Mouse (Mus musculus) CH12.LX (cell line): ENCODE data around the gene Kat2b. TPM values are rescaled to one million over a fixed set of nuclear protein-coding genes. Genes with fewer than 3 reads are reported as not detected.

Experiments used
- DNase-seq: peaks from one replicate; pipeline ENCODE4 v3.0.0-alpha.2; 2013; ENCODE audit errors: extremely low read depth
- H3K27ac ChIP-seq: 2 replicates; pipeline ENCODE4 v1.5.1; 2012; ENCODE audit warnings: low read depth, mild to moderate bottlenecking, control low read depth, moderate library complexity; ENCODE audit not compliant: insufficient read depth
- H3K27me3 ChIP-seq: replicated peaks from 2 replicates; pipeline ENCODE3; 2012; ENCODE audit warnings: inconsistent platforms
- H3K36me3 ChIP-seq, 2 experiments: replicated peaks in 1 of 2; 2 replicates each; pipeline versions ENCODE3 to v1.6.1; 2012; ENCODE audit warnings: inconsistent platforms in 1 of 2, low read length in 1 of 2, mild to moderate bottlenecking in 1 of 2, mixed read lengths in 1 of 2, moderate library complexity in 1 of 2; ENCODE audit not compliant: control insufficient read depth in 1 of 2, insufficient read depth in 1 of 2
- H3K4me1 ChIP-seq, 2 experiments: 2 replicates each; pipeline ENCODE4 v1.6.1; 2012; ENCODE audit warnings: inconsistent platforms in 1 of 2, moderate library complexity in 1 of 2; ENCODE audit not compliant: insufficient read depth in 2 of 2, control insufficient read depth in 1 of 2
- H3K4me2 ChIP-seq: 2 replicates; pipeline ENCODE4 v1.6.1; 2012; ENCODE audit warnings: low read depth, mild to moderate bottlenecking, control low read depth; ENCODE audit not compliant: poor library complexity, insufficient read depth, severe bottlenecking
- H3K4me3 ChIP-seq, 3 experiments: fragments of 150-350 bp in 1 of 3; sonication (generic) in 1 of 3; replicated peaks in 1 of 3; 2 replicates each; pipeline versions ENCODE3 to v1.5.1; 2011 to 2012; ENCODE audit warnings: low read depth in 2 of 3, low read length in 2 of 3, mild to moderate bottlenecking in 2 of 3, moderate library complexity in 2 of 3, control low read depth in 1 of 3, improper control_type of control experiment in 1 of 3, inconsistent platforms in 1 of 3, mixed read lengths in 1 of 3; ENCODE audit not compliant: poor library complexity in 1 of 3
- H3K79me2 ChIP-seq: replicated peaks from 2 replicates; pipeline ENCODE4 v1.6.1; 2012; ENCODE audit warnings: mild to moderate bottlenecking, moderate library complexity; ENCODE audit not compliant: control insufficient read depth, poor library complexity, insufficient read depth, severe bottlenecking; ENCODE audit errors: extremely low read depth
- H3K9ac ChIP-seq: 2 replicates; pipeline ENCODE4 v1.6.1; 2012; ENCODE audit warnings: low read depth, mild to moderate bottlenecking, control low read depth, moderate library complexity; ENCODE audit not compliant: insufficient read depth
- H3K9me3 ChIP-seq: replicated peaks from 2 replicates; pipeline ENCODE3; 2012; ENCODE audit warnings: low read length, inconsistent platforms, mixed read lengths
- CHD1 ChIP-seq: IDR thresholded peaks from 2 replicates; pipeline ENCODE4 v1.6.1; 2012; ENCODE audit warnings: low read depth, low read length, improper control_type of control experiment, inconsistent platforms
- CHD2 ChIP-seq: IDR thresholded peaks from 2 replicates; pipeline ENCODE4 v1.6.1; 2011; ENCODE audit warnings: low read length, improper control_type of control experiment
- CTCF ChIP-seq, 2 experiments: IDR thresholded peaks in 1 of 2; conservative IDR thresholded peaks in 1 of 2; 2 replicates each; pipeline ENCODE4 v1.5.1; 2011 to 2012; ENCODE audit warnings: low read depth in 2 of 2, low read length in 2 of 2, improper control_type of control experiment in 1 of 2, inconsistent platforms in 1 of 2, mild to moderate bottlenecking in 1 of 2, moderate library complexity in 1 of 2
- E2F4 ChIP-seq: IDR thresholded peaks from 2 replicates; pipeline ENCODE4 v1.6.1; 2011; ENCODE audit warnings: low read depth, low read length, improper control_type of control experiment; ENCODE audit not compliant: insufficient replicate concordance
- ELF1 ChIP-seq: IDR thresholded peaks from 2 replicates; pipeline ENCODE4 v1.6.1; 2014; ENCODE audit warnings: low read depth, mild to moderate bottlenecking, inconsistent platforms, low read length, improper control_type of control experiment
- ETS1 ChIP-seq: conservative IDR thresholded peaks from 2 replicates; pipeline ENCODE4 v1.6.1; 2012; ENCODE audit warnings: low read depth, mild to moderate bottlenecking, inconsistent platforms, low read length, improper control_type of control experiment, moderate library complexity
- GABPA ChIP-seq: IDR thresholded peaks from 2 replicates; pipeline ENCODE4 v1.6.1; 2012; ENCODE audit warnings: low read depth, low read length, improper control_type of control experiment, inconsistent platforms; ENCODE audit not compliant: insufficient replicate concordance
- HCFC1 ChIP-seq: IDR thresholded peaks from 2 replicates; pipeline ENCODE4 v1.6.1; 2012; ENCODE audit warnings: low read depth, mild to moderate bottlenecking, inconsistent platforms, low read length, improper control_type of control experiment
- JUN ChIP-seq: IDR thresholded peaks from 2 replicates; pipeline ENCODE4 v1.6.1; 2011; ENCODE audit warnings: low read depth, mild to moderate bottlenecking, low read length, improper control_type of control experiment, moderate library complexity; ENCODE audit not compliant: insufficient read depth
- MAFK ChIP-seq: IDR thresholded peaks from 2 replicates; pipeline ENCODE4 v1.6.1; 2011; ENCODE audit warnings: low read length, improper control_type of control experiment; ENCODE audit not compliant: insufficient replicate concordance
- MAZ ChIP-seq: IDR thresholded peaks from 2 replicates; pipeline ENCODE4 v1.6.1; 2012; ENCODE audit warnings: low read depth, mild to moderate bottlenecking, inconsistent platforms, low read length, improper control_type of control experiment, moderate library complexity
- MEF2A ChIP-seq: IDR thresholded peaks from 2 replicates; pipeline ENCODE4 v1.6.1; 2014; ENCODE audit warnings: low read depth, mild to moderate bottlenecking, inconsistent platforms, low read length, improper control_type of control experiment, borderline replicate concordance
- MXI1 ChIP-seq: IDR thresholded peaks from 2 replicates; pipeline ENCODE4 v1.6.1; 2011; ENCODE audit warnings: mild to moderate bottlenecking, low read depth, low read length, improper control_type of control experiment
- MYC ChIP-seq: IDR thresholded peaks from 2 replicates; pipeline ENCODE4 v1.6.1; 2011; ENCODE audit warnings: low read depth, mild to moderate bottlenecking, improper control_type of control experiment, low read length
- NELFE ChIP-seq: IDR thresholded peaks from 2 replicates; pipeline ENCODE4 v1.6.1; 2011; ENCODE audit warnings: low read depth, low read length, improper control_type of control experiment
- NRF1 ChIP-seq: IDR thresholded peaks from 2 replicates; pipeline ENCODE4 v1.6.1; 2014; ENCODE audit warnings: low read depth, mild to moderate bottlenecking, inconsistent platforms, low read length, improper control_type of control experiment, moderate library complexity
- PAX5 ChIP-seq: IDR thresholded peaks from 2 replicates; pipeline ENCODE4 v1.6.1; 2012; ENCODE audit warnings: low read length, inconsistent platforms, mixed read lengths
- POLR2A ChIP-seq: IDR thresholded peaks from 2 replicates; pipeline ENCODE4 v1.6.1; 2011; ENCODE audit warnings: low read depth, mild to moderate bottlenecking, improper control_type of control experiment, low read length
- POLR2AphosphoS2 ChIP-seq: IDR thresholded peaks from 2 replicates; pipeline ENCODE4 v1.6.1; 2011; ENCODE audit warnings: low read depth, low read length, improper control_type of control experiment
- RAD21 ChIP-seq: IDR thresholded peaks from 2 replicates; pipeline ENCODE4 v1.6.1; 2011; ENCODE audit warnings: low read depth, mild to moderate bottlenecking, low read length, improper control_type of control experiment, moderate library complexity
- RCOR1 ChIP-seq: conservative IDR thresholded peaks from 2 replicates; pipeline ENCODE4 v1.6.1; 2012; ENCODE audit warnings: low read depth, mild to moderate bottlenecking, inconsistent platforms, low read length, improper control_type of control experiment
- SIN3A ChIP-seq: IDR thresholded peaks from 2 replicates; pipeline ENCODE4 v1.6.1; 2012; ENCODE audit warnings: low read length, improper control_type of control experiment, inconsistent platforms
- SMC3 ChIP-seq: IDR thresholded peaks from 2 replicates; pipeline ENCODE4 v1.6.1; 2011; ENCODE audit warnings: low read depth, low read length, improper control_type of control experiment
- TCF12 ChIP-seq: IDR thresholded peaks from 2 replicates; pipeline ENCODE4 v1.6.1; 2014; ENCODE audit warnings: low read depth, mild to moderate bottlenecking, inconsistent platforms, low read length, improper control_type of control experiment
- UBTF ChIP-seq: IDR thresholded peaks from 2 replicates; pipeline ENCODE4 v1.6.1; 2012; ENCODE audit warnings: low read depth, mild to moderate bottlenecking, inconsistent platforms, low read length, improper control_type of control experiment, moderate library complexity
- USF1 ChIP-seq: IDR thresholded peaks from 2 replicates; pipeline ENCODE4 v1.6.1; 2014; ENCODE audit warnings: low read depth, mild to moderate bottlenecking, inconsistent platforms, low read length, improper control_type of control experiment
- ZC3H11A ChIP-seq: IDR thresholded peaks from 2 replicates; pipeline ENCODE4 v1.6.1; 2012; ENCODE audit warnings: low read depth, mild to moderate bottlenecking, inconsistent platforms, low read length, improper control_type of control experiment
- ZKSCAN1 ChIP-seq: IDR thresholded peaks from 2 replicates; pipeline ENCODE4 v1.6.1; 2012; ENCODE audit warnings: low read depth, inconsistent platforms, low read length, improper control_type of control experiment, borderline replicate concordance
- ZNF384 ChIP-seq: IDR thresholded peaks from 2 replicates; pipeline ENCODE4 v1.6.1; 2012; ENCODE audit warnings: low read depth, low read length, improper control_type of control experiment, inconsistent platforms
- dilution Hi-C: fragments of 300-500 bp; cut with MboI; formaldehyde crosslinking; loops from 2 replicates; pipeline ENCODE4 v1.14.3; 2020; ENCODE audit warnings: low sequenced_read_pairs; ENCODE audit not compliant: extremely low pct_unique_long_range_greater_than_20kb, extremely low pct_ligation_motif_present
- in situ Hi-C: fragments of 300-500 bp; cut with MboI; formaldehyde crosslinking; loops from 3 replicates; pipeline ENCODE4 v1.14.3; 2019; ENCODE audit warnings: low sequenced_read_pairs, low pct_ligation_motif_present, low pct_unique_long_range_greater_than_20kb, mixed read lengths
- polyA plus RNA-seq: library from polyadenylated mRNA; unstranded; fragments of >175 nt; gene quantifications from 2 replicates; pipeline ENCODE4 v1.2.1, GENCODE M21; 2012; ENCODE audit warnings: low read depth; ENCODE audit not compliant: insufficient read length
- total RNA-seq, 2 experiments: library from RNA; depleted of rRNA; stranded (reverse); fragments of 300-350 nt in 1 of 2; fragments of >200 nt in 1 of 2; gene quantifications; 2 replicates each; pipeline ENCODE4 v1.2.3; 2012 to 2014

Kat2b gene
- total and polyA plus RNA-seq, 3 experiments, result 3.6 to 4.6 (median 4.1) TPM

GRCm38 (mm10) chr17:53559646-53560045 lies 7.0 kb upstream of the Kat2b start:
- H3K4me2 ChIP-seq, result no peak overlapping the region
- in situ Hi-C loops, result no loop called here
- H3K9ac ChIP-seq, result no peak overlapping the region
- no peak overlapping the region for H3K27ac ChIP-seq
- H3K27me3 ChIP-seq, result no peaks in the 10 kb centered on the region
- DNase-seq, result no peak
- no peaks in the 10 kb centered on the region for H3K9me3 ChIP-seq
- dilution Hi-C loops, result no loop called here
- no peaks in the 10 kb centered on the region for H3K36me3 ChIP-seq
- H3K4me3 ChIP-seq, result no peak overlapping the region
- no peaks in the 10 kb centered on the region for H3K79me2 ChIP-seq
- H3K4me1 ChIP-seq, result no peaks in the 10 kb centered on the region
- no peak for TF ChIP-seq MEF2A
- TF ChIP-seq MAFK, result no peak
- TF ChIP-seq NRF1, result no peak
- TF ChIP-seq ZKSCAN1, result no peak
- TF ChIP-seq RAD21, result no peak
- no peak for TF ChIP-seq ZC3H11A
- TF ChIP-seq ETS1, result no peak
- no peak for TF ChIP-seq JUN
- no peak for TF ChIP-seq TCF12
- no peak for TF ChIP-seq CHD2
- no peak for TF ChIP-seq SMC3
- no peak for TF ChIP-seq GABPA
- TF ChIP-seq SIN3A, result no peak
- TF ChIP-seq MYC, result no peak
- TF ChIP-seq NELFE, result no peak
- TF ChIP-seq CHD1, result no peak
- no peak for TF ChIP-seq POLR2AphosphoS2
- TF ChIP-seq ELF1, result no peak
- TF ChIP-seq RCOR1, result no peak

- H3K27me3 ChIP-seq, result no peaks in the 10 kb centered on the region
- no peak for DNase-seq
- dilution Hi-C loops (no loop called here), in situ Hi-C loops (no loop called here)
- H3K9me3 ChIP-seq, result no peaks in the 10 kb centered on the region
- no peak overlapping the region for H3K9ac ChIP-seq
- H3K79me2 ChIP-seq, result no peaks in the 10 kb centered on the region
- H3K27ac ChIP-seq, result no peak overlapping the region
- H3K4me2 ChIP-seq, result no peak overlapping the region
- no peak for TF ChIP-seq JUN
- TF ChIP-seq MYC, result no peak
- no peak for TF ChIP-seq SIN3A
- TF ChIP-seq RCOR1, result no peak
- TF ChIP-seq MAZ, result no peak
- TF ChIP-seq MXI1, result no peak
- no peak for TF ChIP-seq CTCF (conservative IDR thresholded peaks at IDR 0.05 in 1 of 2, IDR thresholded peaks at IDR 0.05 in 1 of 2; ENCODE audit: low read depth in 2 of 2, low read length in 2 of 2)
- TF ChIP-seq PAX5, result no peak
- no peak for TF ChIP-seq E2F4
- no peak for TF ChIP-seq HCFC1
- no peak for TF ChIP-seq CHD2
- TF ChIP-seq ZC3H11A, result no peak
- no peak for TF ChIP-seq ZKSCAN1
- no peak for TF ChIP-seq RAD21
- no peak for TF ChIP-seq USF1
- no peak for TF ChIP-seq POLR2A
- no peak for TF ChIP-seq UBTF
- TF ChIP-seq ZNF384, result no peak
- no peak for TF ChIP-seq NRF1
- H3K36me3 ChIP-seq, result no peaks in the 10 kb centered on the region
- H3K4me3 ChIP-seq, result no peak overlapping the region
- H3K4me1 ChIP-seq, result peaks cover 0 to 5% of the 10 kb centered on the region in 2 experiments; a peak in 2 of 4 replicates
These were observed 5.1 kb upstream of the Kat2b start for GRCm38 (mm10) chr17:53561458-53562029.
